Mouse (Mus musculus) ovary, adult 18-20 months (tissue): ENCODE measurements around the gene Dnlz.
"Not testable (repeated sequence)": the region's sequence is repeated elsewhere in the genome, so short reads cannot be mapped to it uniquely, and the experiment has no call there.

Source experiments
- DNase-seq: peaks from one replicate; pipeline ENCODE4 v3.0.0; 2022; ENCODE audit warnings: low spot score, mixed read lengths

The Dnlz gene

DNA sequence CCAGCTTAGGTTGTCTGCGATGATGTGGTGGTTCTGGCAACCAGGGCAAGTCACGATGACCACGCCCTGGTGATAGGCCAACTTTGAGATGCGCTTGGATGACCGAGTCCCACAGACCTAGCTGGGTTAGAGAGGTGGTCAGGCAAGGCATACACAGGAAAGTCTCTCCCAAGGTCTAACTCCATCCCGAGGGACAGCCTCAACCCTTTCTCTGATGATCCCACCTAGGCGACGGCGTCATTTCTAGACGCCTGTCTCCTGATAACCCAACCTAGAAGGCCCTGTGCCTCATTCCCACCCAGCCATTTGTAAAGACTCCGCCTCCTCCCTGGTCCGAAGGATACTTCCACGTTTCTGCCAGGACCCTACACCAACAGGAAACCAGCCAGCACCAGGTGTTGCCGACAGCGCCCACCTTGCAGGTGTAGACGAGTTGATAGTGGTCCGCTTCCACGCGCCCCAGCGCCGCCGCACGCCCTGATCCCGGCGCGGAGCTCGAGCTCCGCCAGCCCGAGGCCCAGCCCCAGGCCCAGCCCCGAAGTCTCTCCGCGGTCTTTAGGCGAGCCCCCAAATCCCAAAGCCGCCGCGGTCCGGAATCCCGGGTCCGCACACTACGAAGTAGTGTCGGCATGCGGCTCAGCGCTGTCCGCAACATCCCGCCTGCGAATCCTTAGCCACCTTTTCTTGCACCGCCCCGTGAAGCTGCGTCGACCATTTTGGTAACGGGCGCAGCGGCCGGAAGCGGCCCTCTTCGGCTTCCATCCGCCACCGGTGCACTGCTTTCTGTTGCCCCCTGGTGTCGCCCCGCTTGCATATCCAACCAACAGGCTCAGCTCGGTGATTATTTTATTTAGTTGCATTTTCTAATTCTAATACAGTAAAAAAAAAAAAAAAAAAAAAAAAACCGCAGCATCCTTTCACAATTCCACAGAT lies at the start of gene Dnlz:
Gene Dnlz, minus strand, starts transcription at position 753 of the 933 bp plus-strand sequence.
- DNase-seq: peak; percentile 87

- DNase-seq: no peak
Observed at GRCm38 (mm10) chr2:26401023-26401422, 49.1 kb upstream of the Dnlz start.

GRCm38 (mm10) chr2:26400296-26400695 lies 48.4 kb upstream of the Dnlz start:
- DNase-seq: no peak

DNA sequence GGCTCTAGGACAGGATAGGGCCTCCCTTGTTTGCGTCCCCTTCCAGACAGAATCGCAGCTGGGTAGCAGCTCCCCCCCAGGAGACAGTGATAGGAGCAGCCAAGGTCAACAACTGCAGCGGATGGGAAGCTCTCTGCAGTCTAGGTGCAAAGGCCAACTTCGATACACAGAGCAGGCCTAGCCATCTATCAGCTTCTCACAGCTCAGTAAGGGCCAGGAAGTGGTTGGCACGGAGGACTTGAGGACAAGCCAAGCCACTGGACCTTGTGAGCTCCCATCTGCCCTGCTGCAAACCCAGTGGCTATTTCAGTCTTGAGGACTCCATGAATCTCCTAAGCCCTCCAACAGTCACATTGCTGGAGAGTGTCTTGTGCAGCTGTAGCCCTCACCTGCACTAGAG lies 47.7 kb upstream of the Dnlz start:
- DNase-seq: no peak

GRCm38 (mm10) chr2:26398978-26399377 lies 47.1 kb upstream of the Dnlz start:
- DNase-seq: no peak

GRCm38 (mm10) chr2:26391617-26392016 lies 39.7 kb upstream of the Dnlz start:
- DNase-seq: no peak

- no peak for DNase-seq
Observed at GRCm38 (mm10) chr2:26390954-26391353, 39.0 kb upstream of the Dnlz start.

DNA sequence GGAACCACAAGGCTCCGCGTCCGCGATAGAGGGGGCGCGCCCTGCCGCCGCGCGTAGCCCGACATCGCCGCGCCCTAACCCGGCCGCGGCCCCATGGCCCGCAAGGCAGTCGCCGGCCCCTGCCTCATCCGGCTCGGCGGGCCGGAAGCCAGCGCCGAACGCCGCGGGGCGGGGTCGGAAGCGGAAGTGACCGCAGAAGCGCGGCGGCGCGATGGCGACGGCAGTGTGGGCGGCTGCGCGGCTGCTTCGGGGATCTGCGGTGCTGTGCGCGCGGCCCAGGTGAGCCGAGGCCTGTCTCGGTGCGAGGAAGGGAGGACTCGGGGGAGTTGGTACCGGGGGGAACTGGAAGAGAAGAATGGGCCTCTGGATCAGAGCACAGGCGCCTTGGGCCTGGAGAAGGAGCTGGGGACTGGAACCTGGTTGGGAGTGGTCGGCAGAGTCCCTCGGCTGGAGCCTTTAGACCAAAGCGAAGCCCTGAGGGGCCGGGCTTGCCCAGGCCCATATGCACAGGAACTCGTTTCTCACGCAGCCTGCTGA lies 37.3 kb upstream of the Dnlz start, which contains the start of the genes Entr1 and Pmpca:
Gene Entr1, minus strand, starts transcription at position 163 of the 537 bp plus-strand sequence.
Gene Pmpca, plus strand, starts transcription at position 186 of the 537 bp plus-strand sequence.
- peak; percentile 67 for DNase-seq

DNA sequence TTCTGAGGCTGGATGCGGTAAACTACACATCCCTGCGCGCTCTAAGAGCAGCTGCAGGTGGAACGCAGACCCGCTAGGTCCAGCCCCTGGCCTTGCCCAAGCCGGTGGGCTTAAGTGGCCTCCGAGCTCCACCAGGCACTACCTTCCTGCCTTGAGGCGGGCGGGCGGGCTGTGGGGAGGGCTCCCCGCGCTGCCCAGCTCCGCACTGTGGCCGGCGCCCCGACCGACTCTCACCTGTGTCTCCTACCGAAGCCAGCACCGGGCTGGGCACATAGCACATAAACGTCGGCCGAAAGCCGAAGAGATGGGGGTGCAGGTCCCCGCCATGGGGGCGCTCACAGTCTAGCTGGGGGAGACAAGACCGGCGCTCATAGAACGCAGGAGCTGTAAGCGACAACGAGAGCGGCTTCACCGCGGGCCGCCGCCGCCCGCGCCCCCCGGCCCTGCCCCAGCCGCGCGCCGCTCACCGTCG lies 36.8 kb upstream of the Dnlz start:
- no peak for DNase-seq

DNA sequence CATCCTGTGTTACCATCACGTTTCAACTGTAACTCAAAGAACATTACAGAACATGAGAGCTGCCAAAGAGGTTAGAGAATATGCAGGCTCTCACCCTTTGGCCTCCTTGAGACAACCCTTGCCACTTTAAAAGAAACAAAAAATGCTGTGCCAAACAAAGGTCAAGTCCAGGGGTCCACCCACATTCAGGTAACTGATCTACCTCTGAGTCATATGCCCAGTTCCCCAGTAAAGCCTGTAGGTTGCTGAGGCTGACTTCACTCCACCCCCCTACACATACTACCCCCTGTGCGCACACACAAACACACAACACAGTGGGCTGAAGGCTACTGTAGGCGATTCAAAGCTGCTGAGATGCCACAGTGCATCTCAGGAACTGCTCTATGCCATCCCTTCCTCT lies 35.8 kb upstream of the Dnlz start:
- no peak for DNase-seq

GRCm38 (mm10) chr2:26380871-26381270 lies 29.0 kb upstream of the Dnlz start:
- not testable (repeated sequence) for DNase-seq

DNA sequence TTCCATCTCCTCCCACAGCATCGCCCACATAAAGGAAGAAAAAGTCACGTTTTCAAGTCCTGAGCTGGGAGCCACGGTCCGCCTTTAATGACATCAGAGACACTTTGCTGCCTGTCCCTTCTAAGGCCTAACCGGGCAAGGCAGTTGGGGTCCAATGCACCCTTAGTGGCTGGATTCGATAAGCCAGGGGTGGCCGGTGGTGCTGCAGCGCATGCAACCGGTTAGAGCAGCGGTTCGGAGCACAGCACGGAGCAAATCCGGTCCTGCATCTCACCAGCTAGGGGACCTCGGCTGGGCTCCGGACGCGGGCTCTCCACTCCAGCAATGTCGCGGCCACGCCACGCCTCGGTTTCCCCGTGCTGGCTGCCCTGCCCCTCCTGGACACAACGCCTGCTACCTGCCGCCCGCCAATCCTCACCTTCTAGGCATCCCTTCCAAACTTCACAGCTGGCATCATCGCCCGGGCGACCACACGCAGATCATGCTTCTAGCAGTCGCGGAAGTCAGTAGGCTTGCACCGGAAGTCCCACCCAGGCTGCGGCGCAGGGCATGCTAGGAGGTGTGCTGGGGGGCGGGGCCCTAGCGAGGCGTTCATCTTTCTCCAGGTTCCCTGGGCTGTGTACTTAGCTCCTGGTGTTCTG lies 28.3 kb upstream of the Dnlz start, which contains the start of gene Snapc4:
Gene Snapc4, minus strand, starts transcription at position 523 of the 641 bp plus-strand sequence.
- DNase-seq: peak; percentile 67

DNA sequence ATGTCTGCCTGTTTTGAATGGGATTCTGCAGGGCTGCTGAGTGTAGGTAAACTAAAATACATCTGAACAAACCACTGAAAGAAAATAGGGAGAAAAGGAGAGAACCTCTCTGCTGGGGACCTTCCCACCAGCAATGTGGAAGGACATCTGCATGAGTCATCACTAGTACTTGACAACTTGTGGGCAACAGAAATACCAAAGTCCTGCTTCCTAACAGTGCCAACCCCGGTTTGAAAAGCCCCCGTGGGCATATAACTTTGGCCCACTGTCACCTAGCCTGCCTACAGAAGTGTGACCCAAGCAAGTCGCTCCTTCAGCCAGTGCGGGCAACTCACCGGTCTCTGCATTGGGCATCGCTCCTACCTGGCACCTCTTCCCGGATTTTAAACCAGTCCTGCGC lies 20.5 kb upstream of the Dnlz start:
- DNase-seq: no peak

- no peak for DNase-seq
Observed at GRCm38 (mm10) chr2:26368572-26368971, 16.7 kb upstream of the Dnlz start.

DNA sequence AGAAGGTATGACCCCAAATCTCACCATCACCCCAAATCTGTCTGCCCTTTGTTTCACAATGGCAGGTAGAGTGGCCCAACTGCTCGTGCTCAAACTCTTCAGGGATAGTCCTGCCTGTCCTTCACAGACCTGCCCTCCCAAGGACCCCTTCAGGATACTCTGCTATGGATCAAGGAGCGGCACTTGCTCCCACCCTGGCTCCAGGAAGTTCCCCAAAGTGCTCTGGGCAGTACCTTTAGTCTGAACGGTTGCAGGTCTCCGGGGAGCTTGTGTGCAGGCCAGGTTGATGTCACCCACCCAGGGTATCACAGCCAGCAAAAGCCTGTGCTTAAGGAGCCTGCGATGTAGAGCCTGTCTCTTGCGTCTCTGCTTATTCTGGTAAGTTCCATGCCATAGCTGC lies 16.0 kb upstream of the Dnlz start:
- DNase-seq: no peak

- peak; percentile 66 for DNase-seq
Observed at GRCm38 (mm10) chr2:26364738-26365465, 13.0 kb upstream of the Dnlz start.

GRCm38 (mm10) chr2:26363481-26363880 lies 11.6 kb upstream of the Dnlz start:
- DNase-seq: no peak

- DNase-seq: no peak
Observed at GRCm38 (mm10) chr2:26362991-26363390, 11.1 kb upstream of the Dnlz start.

DNA sequence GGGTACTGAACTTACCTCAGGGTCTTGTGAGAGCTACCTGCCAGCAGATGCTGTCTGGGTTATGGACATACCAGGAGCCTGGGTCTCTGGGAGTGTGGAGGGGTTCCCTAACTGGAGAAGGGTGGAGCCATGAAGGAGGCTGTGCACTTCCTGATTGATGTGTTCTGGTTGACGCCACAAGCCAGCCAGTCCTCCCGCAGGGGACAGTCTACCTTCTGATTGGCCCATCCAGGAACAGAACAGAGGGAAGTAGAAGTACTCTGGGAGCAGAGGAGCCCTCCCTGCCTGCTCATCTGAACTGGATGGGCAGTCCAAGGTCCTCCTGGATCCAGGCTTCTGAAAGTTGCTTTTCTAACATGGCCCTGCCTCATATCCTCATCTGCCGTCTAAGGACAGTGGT lies 8.9 kb upstream of the Dnlz start, which contains the start of gene Card9:
Gene Card9, minus strand, starts transcription at position 147 of the 400 bp plus-strand sequence.
- DNase-seq: no peak

DNA sequence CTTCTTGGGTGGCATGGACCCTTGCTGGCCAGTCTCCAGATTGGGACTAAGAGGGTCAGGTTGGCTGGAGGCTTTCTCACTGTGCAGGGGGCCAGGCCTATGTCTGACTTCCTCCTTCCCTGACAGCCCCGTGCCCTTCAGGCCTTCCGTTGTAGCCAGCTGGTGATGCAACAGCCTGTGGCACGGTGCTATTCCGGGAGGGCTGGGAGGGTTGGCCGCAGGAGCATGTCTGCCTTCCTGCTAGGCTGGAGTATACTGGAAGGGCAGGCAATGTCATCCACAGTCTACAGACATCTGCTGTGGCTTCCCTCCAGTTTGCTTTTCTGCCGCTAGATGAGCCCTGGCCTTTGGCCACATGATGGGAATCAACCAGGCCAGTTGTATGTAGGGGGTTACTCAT lies 8.1 kb upstream of the Dnlz start:
- no peak for DNase-seq

DNA sequence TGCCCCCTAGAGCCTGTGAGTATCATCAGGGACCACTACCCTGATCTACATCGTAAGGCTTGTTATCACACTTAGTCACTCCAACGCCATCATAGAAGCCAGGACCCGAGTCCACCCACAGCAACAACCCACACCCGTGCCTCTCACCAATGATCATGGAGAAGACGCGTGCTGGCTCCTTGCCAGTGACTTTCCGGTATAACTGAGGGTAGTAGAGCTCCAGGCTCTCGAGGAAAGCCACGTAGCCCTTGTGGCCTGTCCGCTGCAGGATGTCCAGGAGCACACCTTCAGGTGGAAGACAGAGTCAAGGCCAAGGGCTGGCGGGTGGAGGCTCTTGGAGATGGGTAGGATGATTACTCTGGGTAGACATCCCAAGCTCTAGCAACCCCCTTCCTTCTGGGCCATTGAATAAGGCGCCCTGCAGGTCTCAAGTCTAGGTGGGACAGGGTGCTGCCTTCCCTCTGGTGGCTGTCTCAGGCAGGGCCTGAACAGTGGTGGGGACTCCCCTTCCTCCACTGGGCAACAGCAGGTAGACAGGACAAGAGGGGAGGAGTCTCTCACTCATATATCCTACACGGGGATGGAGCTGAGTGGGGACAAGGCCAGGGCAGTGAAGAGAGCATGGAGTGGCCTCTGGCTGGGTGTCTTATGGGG lies 6.9 kb upstream of the Dnlz start:
- no peak for DNase-seq
